Mouse (Mus musculus) heart, embryonic 14.5 days (tissue): ENCODE measurements around the gene Snd1. TPM values are rescaled to one million over a fixed set of nuclear protein-coding genes. Genes with fewer than 3 reads are reported as not detected.

Experiments used
- ATAC-seq: fragments of 200-750 bp; cut with Nextera tagmentation; 2 replicates; pipeline ENCODE4 v1.8.0; 2017; ENCODE audit warnings: low read depth, moderate TSS enrichment; ENCODE audit not compliant: insufficient number of reproducible peaks, insufficient read depth, low FRiP score
- H3K27ac ChIP-seq, 2 experiments: fragments of 200-500 bp in 1 of 2; fragments of 300-500 bp in 1 of 2; sonication (generic) in 1 of 2; replicated peaks in 1 of 2; 2 replicates each; pipeline ENCODE4 v1.5.1; 2012 to 2014; ENCODE audit warnings: low read depth in 2 of 2, low read length in 2 of 2, control low read depth in 1 of 2, mild to moderate bottlenecking in 1 of 2, mixed read lengths in 1 of 2; ENCODE audit not compliant: control insufficient read depth in 1 of 2, insufficient read depth in 1 of 2
- H3K27me3 ChIP-seq: fragments of 300-500 bp; sonication (generic); 2 replicates; pipeline ENCODE4 v1.6.1; 2014; ENCODE audit warnings: mild to moderate bottlenecking, low read length, control low read depth; ENCODE audit not compliant: control insufficient read depth, insufficient read depth
- H3K36me3 ChIP-seq: fragments of 300-500 bp; sonication (generic); 2 replicates; pipeline ENCODE4 v1.6.1; 2014; ENCODE audit warnings: mild to moderate bottlenecking, control low read depth, low read length, mixed read lengths; ENCODE audit not compliant: control insufficient read depth, insufficient read depth
- H3K4me1 ChIP-seq, 2 experiments: fragments of 200-500 bp in 1 of 2; fragments of 300-500 bp in 1 of 2; sonication (generic) in 1 of 2; 2 replicates each; pipeline ENCODE4 v1.6.1; 2012 to 2014; ENCODE audit warnings: low read length in 2 of 2, control low read depth in 1 of 2, mixed read lengths in 1 of 2; ENCODE audit not compliant: control insufficient read depth in 2 of 2, insufficient read depth in 2 of 2
- H3K4me2 ChIP-seq: fragments of 300-500 bp; sonication (generic); 2 replicates; pipeline ENCODE4 v1.6.1; 2014; ENCODE audit warnings: mild to moderate bottlenecking, low read length
- H3K4me3 ChIP-seq, 2 experiments: fragments of 200-500 bp in 1 of 2; fragments of 300-500 bp in 1 of 2; sonication (generic) in 1 of 2; 2 replicates each; pipeline ENCODE4 v1.5.1; 2012 to 2014; ENCODE audit warnings: low read length in 2 of 2, mild to moderate bottlenecking in 2 of 2, control low read depth in 1 of 2, low read depth in 1 of 2, moderate library complexity in 1 of 2; ENCODE audit not compliant: control insufficient read depth in 1 of 2, insufficient read depth in 1 of 2
- H3K9ac ChIP-seq: fragments of 300-500 bp; sonication (generic); 2 replicates; pipeline ENCODE4 v1.6.1; 2014; ENCODE audit warnings: mild to moderate bottlenecking, low read length
- H3K9me3 ChIP-seq: fragments of 300-500 bp; sonication (generic); 2 replicates; pipeline ENCODE4 v1.6.1; 2016; ENCODE audit warnings: low read length, control low read depth; ENCODE audit not compliant: control insufficient read depth
- WGBS: fragments of 180-500 bp; shearing (Covaris S2); extraction: QIAGEN DNeasy Blood & Tissue Kit; methylation state at CpG from one replicate; pipeline ENCODE4 v1.1.7; 2014; 5-methylcytosine and 5-hydroxymethylcytosine counted together
- polyA plus RNA-seq: library from polyadenylated mRNA; unstranded; fragments of >200 nt; fragmentation: Nextera tagmentation; extraction: Ambion mirVana; gene quantifications from 2 replicates; pipeline ENCODE4 v1.2.1, GENCODE M21; 2014

The Snd1 gene
- polyA plus RNA-seq, 1 experiment from 2014 or later: 80.0 TPM

- Histone ChIP-seq H3K27ac (peak overlapping the region; percentile 43 to 48; a peak in 3 of 4 replicates), H3K4me3 (no peak overlapping the region), H3K36me3 (peaks cover 26% of the 10 kb centered on the region), H3K9ac (peak overlapping the region; percentile 8; the same call in 1 of the 2 replicates), H3K4me2 (peak overlapping the region; percentile 36; the same call in 1 of the 2 replicates), H3K4me1 (peaks cover 23 to 67% of the 10 kb centered on the region in 2 experiments), H3K9me3 (no peaks in the 10 kb centered on the region), H3K27me3 (no peaks in the 10 kb centered on the region)
- 65% methylated on average over 2 of the region's 2 CpGs for WGBS
- no peak for ATAC-seq
Measured at GRCm38 (mm10) chr6:28486471-28486870, 11.5 kb downstream of the Snd1 start.

GRCm38 (mm10) chr6:28486905-28487304 is 12.0 kb downstream of the Snd1 start:
- Histone ChIP-seq H3K4me1 (peaks cover 18 to 63% of the 10 kb centered on the region in 2 experiments), H3K4me3 (no peak overlapping the region), H3K27me3 (no peaks in the 10 kb centered on the region), H3K9ac (no peak overlapping the region; the same call in 1 of the 2 replicates), H3K4me2 (no peak overlapping the region), H3K36me3 (peaks cover 23% of the 10 kb centered on the region), H3K9me3 (no peaks in the 10 kb centered on the region), H3K27ac (no peak overlapping the region)
- no peak for ATAC-seq
- 90% methylated on average over 7 of the region's 7 CpGs for WGBS

GRCm38 (mm10) chr6:28488204-28488851 is 13.4 kb downstream of the Snd1 start:
- no peak overlapping the region for H3K4me2 ChIP-seq
- H3K9ac ChIP-seq: no peak overlapping the region
- H3K27me3 ChIP-seq: no peaks in the 10 kb centered on the region
- 86% methylated on average over 1 of the region's 1 CpGs for WGBS
- H3K27ac ChIP-seq: no peak overlapping the region
- H3K9me3 ChIP-seq: no peaks in the 10 kb centered on the region
- no peak overlapping the region for H3K4me3 ChIP-seq
- H3K4me1 ChIP-seq: peaks cover 13 to 49% of the 10 kb centered on the region in 2 experiments
- peaks cover 32% of the 10 kb centered on the region for H3K36me3 ChIP-seq
- no peak for ATAC-seq

GRCm38 (mm10) chr6:28490612-28491011 is 15.7 kb downstream of the Snd1 start:
- Histone ChIP-seq H3K4me2 (no peak overlapping the region), H3K9ac (no peak overlapping the region), H3K27me3 (no peaks in the 10 kb centered on the region), H3K36me3 (peaks cover 26% of the 10 kb centered on the region), H3K9me3 (no peaks in the 10 kb centered on the region), H3K4me3 (no peak overlapping the region), H3K4me1 (peaks cover 9 to 29% of the 10 kb centered on the region in 2 experiments), H3K27ac (no peak overlapping the region)
- 93% methylated on average over 5 of the region's 5 CpGs for WGBS
- ATAC-seq: no peak

- Histone ChIP-seq H3K4me3 (no peak overlapping the region), H3K27ac (no peak overlapping the region), H3K36me3 (peaks cover 26% of the 10 kb centered on the region), H3K27me3 (no peaks in the 10 kb centered on the region), H3K9me3 (no peaks in the 10 kb centered on the region), H3K9ac (no peak overlapping the region), H3K4me1 (peaks cover 7 to 23% of the 10 kb centered on the region in 2 experiments), H3K4me2 (no peak overlapping the region)
- ATAC-seq: no peak
Measured at GRCm38 (mm10) chr6:28491198-28491597, 16.3 kb downstream of the Snd1 start.

- no peaks in the 10 kb centered on the region for H3K27me3 ChIP-seq
- no peak overlapping the region for H3K9ac ChIP-seq
- H3K9me3 ChIP-seq: no peaks in the 10 kb centered on the region
- no peak overlapping the region for H3K27ac ChIP-seq
- H3K36me3 ChIP-seq: peaks cover 5% of the 10 kb centered on the region; the same call in 1 of the 2 replicates
- no peak overlapping the region for H3K4me2 ChIP-seq
- 47% methylated on average over 5 of the region's 5 CpGs for WGBS
- no peak overlapping the region for H3K4me3 ChIP-seq
- ATAC-seq: no peak
- peaks cover 3 to 6% of the 10 kb centered on the region in 2 experiments; a peak in 3 of 4 replicates for H3K4me1 ChIP-seq
Measured at GRCm38 (mm10) chr6:28497837-28498236, 22.9 kb downstream of the Snd1 start.

GRCm38 (mm10) chr6:28502576-28502975 is 27.6 kb downstream of the Snd1 start:
- H3K36me3 ChIP-seq: no peaks in the 10 kb centered on the region
- no peak for ATAC-seq
- 85% methylated on average over 7 of the region's 7 CpGs for WGBS
- peaks cover 5% of the 10 kb centered on the region in 2 experiments for H3K4me1 ChIP-seq
- H3K27me3 ChIP-seq: no peaks in the 10 kb centered on the region
- no peak overlapping the region for H3K27ac ChIP-seq
- no peak overlapping the region for H3K4me2 ChIP-seq
- no peak overlapping the region for H3K4me3 ChIP-seq
- no peak overlapping the region for H3K9ac ChIP-seq
- H3K9me3 ChIP-seq: no peaks in the 10 kb centered on the region

- H3K27ac ChIP-seq: no peak overlapping the region
- WGBS: 88% methylated on average over 4 of the region's 4 CpGs
- H3K9ac ChIP-seq: no peak overlapping the region
- H3K4me3 ChIP-seq: no peak overlapping the region
- H3K36me3 ChIP-seq: no peaks in the 10 kb centered on the region
- peaks cover 0 to 2% of the 10 kb centered on the region in 2 experiments; a peak in 2 of 4 replicates for H3K4me1 ChIP-seq
- no peak overlapping the region for H3K4me2 ChIP-seq
- H3K9me3 ChIP-seq: no peaks in the 10 kb centered on the region
- no peaks in the 10 kb centered on the region for H3K27me3 ChIP-seq
- no peak for ATAC-seq
Measured at GRCm38 (mm10) chr6:28503148-28503547, 28.2 kb downstream of the Snd1 start.
